Mouse (Mus musculus): ENCODE results near the gene Cnbd2.

DNA sequence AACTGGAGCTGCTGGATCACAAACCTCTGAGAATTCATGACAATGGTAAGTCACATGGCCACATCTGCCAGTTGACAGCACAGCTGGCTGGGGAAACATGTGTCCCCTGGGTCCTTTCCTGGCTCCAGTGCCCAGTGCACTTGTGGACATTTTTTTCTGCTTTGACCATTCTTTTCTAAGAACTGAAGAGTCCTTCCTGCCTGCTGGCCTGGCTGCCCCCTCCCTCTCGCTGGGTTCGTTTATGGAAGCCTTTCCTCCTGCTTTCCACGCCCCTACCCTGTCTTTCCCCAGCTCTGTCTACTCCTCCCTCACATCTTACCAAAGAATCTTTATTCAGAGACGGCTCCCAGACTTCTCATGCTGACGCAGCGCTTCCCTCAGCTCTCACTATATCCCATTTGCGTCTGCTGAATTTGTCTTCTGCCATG, 41.2 kb downstream of the Cnbd2 start:
- TF ChIP-seq GATA1 (IDR thresholded peaks at IDR 0.05; ENCODE audit: low read length) (no peak), TAL1 (IDR thresholded peaks at IDR 0.05; ENCODE audit: low read length) (no peak)

All from erythroblast, embryonic 14.5 days (primary cell).